Mouse (Mus musculus): ENCODE data around the gene Zfp59.
"Not testable (repeated sequence)": the region's sequence is repeated elsewhere in the genome, so short reads cannot be mapped to it uniquely, and the experiment has no call there.

GRCm38 (mm10) chr7:27862578-27862977 is 24.2 kb downstream of the Zfp59 start:
- TF ChIP-seq NELFE (IDR thresholded peaks at IDR 0.05; ENCODE audit: low read depth, low read length); UBTF (IDR thresholded peaks at IDR 0.05; ENCODE audit: low read depth, low read length); CTCF (conservative IDR thresholded peaks at IDR 0.05 in 1 of 2, IDR thresholded peaks at IDR 0.05 in 1 of 2; ENCODE audit: low read depth in 2 of 2, low read length in 2 of 2); POLR2A (IDR thresholded peaks at IDR 0.05; ENCODE audit: low read depth, low read length); ZC3H11A (IDR thresholded peaks at IDR 0.05; ENCODE audit: low read depth, low read length); ZNF384 (IDR thresholded peaks at IDR 0.05; ENCODE audit: low read depth, low read length); ZKSCAN1 (IDR thresholded peaks at IDR 0.05; ENCODE audit: borderline replicate concordance, low read depth, low read length); TCF12 (IDR thresholded peaks at IDR 0.05; ENCODE audit: low read depth, low read length); E2F4 (IDR thresholded peaks at IDR 0.05; ENCODE audit: insufficient replicate concordance, low read depth, low read length); CHD2 (IDR thresholded peaks at IDR 0.05; ENCODE audit: low read length); ZMIZ1 (IDR thresholded peaks at IDR 0.05; ENCODE audit: low read depth, low read length); SMC3 (IDR thresholded peaks at IDR 0.05; ENCODE audit: low read depth, low read length): not testable (repeated sequence)
- TF ChIP-seq MAX (IDR thresholded peaks at IDR 0.05; ENCODE audit: low read length) (peak; percentile 71), HCFC1 (IDR thresholded peaks at IDR 0.05; ENCODE audit: low read depth, low read length) (0 out of 2 replicates have a peak, but pooled peaks have one; percentile 24)
